Mouse (Mus musculus) forebrain, embryonic 11.5 days (tissue): Measurements from ENCODE around the gene Ifi214. TPM values are rescaled to one million over a fixed set of nuclear protein-coding genes. Genes with fewer than 3 reads are reported as not detected.
"Not testable (repeated sequence)": the region's sequence is repeated elsewhere in the genome, so short reads cannot be mapped to it uniquely, and the experiment has no call there.

Experiments
- ATAC-seq: fragments of 200-750 bp; cut with Nextera tagmentation; replicated peaks from 2 replicates; pipeline ENCODE4 v1.8.0; 2017; ENCODE audit warnings: moderate TSS enrichment; ENCODE audit not compliant: low FRiP score
- DNase-seq: peaks from one replicate; pipeline ENCODE4 v3.0.0-alpha.2; 2017; ENCODE audit warnings: low spot score
- H3K27ac ChIP-seq: fragments of 300-500 bp; sonication (generic); 2 replicates; pipeline ENCODE4 v1.5.1; 2014; ENCODE audit warnings: low read depth, low read length
- H3K27me3 ChIP-seq: fragments of 300-500 bp; sonication (generic); 2 replicates; pipeline ENCODE4 v1.6.1; 2014; ENCODE audit warnings: mild to moderate bottlenecking, low read length, mixed read lengths; ENCODE audit not compliant: control insufficient read depth, insufficient read depth
- H3K36me3 ChIP-seq: fragments of 300-500 bp; sonication (generic); 2 replicates; pipeline ENCODE4 v1.6.1; 2014; ENCODE audit warnings: mild to moderate bottlenecking, low read length, moderate library complexity, mixed read lengths; ENCODE audit not compliant: control insufficient read depth, insufficient read depth
- H3K4me1 ChIP-seq: fragments of 300-500 bp; sonication (generic); replicated peaks from 2 replicates; pipeline ENCODE4 v1.6.1; 2014; ENCODE audit warnings: low read length, mixed read lengths; ENCODE audit not compliant: control insufficient read depth, insufficient read depth
- H3K4me2 ChIP-seq: fragments of 300-500 bp; sonication (generic); 2 replicates; pipeline ENCODE4 v1.6.1; 2014; ENCODE audit warnings: low read depth, mild to moderate bottlenecking, low read length, moderate library complexity, mixed read lengths; ENCODE audit not compliant: severe bottlenecking
- H3K4me3 ChIP-seq: fragments of 300-500 bp; sonication (generic); 2 replicates; pipeline ENCODE4 v1.5.1; 2014; ENCODE audit warnings: low read depth, low read length
- H3K9ac ChIP-seq: fragments of 300-500 bp; sonication (generic); 2 replicates; pipeline ENCODE4 v1.6.1; 2014; ENCODE audit warnings: low read length
- H3K9me3 ChIP-seq: fragments of 300-500 bp; sonication (generic); 2 replicates; pipeline ENCODE4 v1.6.1; 2016; ENCODE audit warnings: low read length, mixed read lengths; ENCODE audit not compliant: control insufficient read depth
- WGBS: fragments of 180-500 bp; shearing (Covaris S2); extraction: QIAGEN DNeasy Blood & Tissue Kit; methylation state at CpG from one replicate; pipeline ENCODE4 v1.1.7; 2014; 5-methylcytosine and 5-hydroxymethylcytosine counted together
- polyA plus RNA-seq: library from polyadenylated mRNA; unstranded; fragments of >200 nt; fragmentation: Nextera tagmentation; extraction: Ambion mirVana; gene quantifications from 2 replicates; pipeline ENCODE4 v1.2.1, GENCODE M21; 2014

Ifi214 gene
- not detected in 2 replicates for polyA plus RNA-seq

GRCm38 (mm10) chr1:173535791-173536190, at the start of gene Ifi214:
Gene Ifi214 (minus strand): TSS chr1:173535957.
- WGBS: 96% methylated on average over 3 of the region's 3 CpGs
- H3K4me2 ChIP-seq, H3K27ac ChIP-seq, H3K27me3 ChIP-seq, ATAC-seq, H3K9me3 ChIP-seq, DNase-seq, H3K4me3 ChIP-seq, H3K4me1 ChIP-seq, H3K9ac ChIP-seq, H3K36me3 ChIP-seq: not testable (repeated sequence)

- ATAC-seq: no peak
- H3K4me2 ChIP-seq: no peak overlapping the region
- no peak overlapping the region for H3K27ac ChIP-seq
- no peak for DNase-seq
- no peaks in the 10 kb centered on the region for H3K27me3 ChIP-seq
- H3K4me3 ChIP-seq: no peak overlapping the region
- H3K9me3 ChIP-seq: no peaks in the 10 kb centered on the region; the same call in 1 of the 2 replicates
- WGBS: 93% methylated on average over 26 of the region's 26 CpGs
- no peaks in the 10 kb centered on the region for H3K36me3 ChIP-seq
- no peak overlapping the region for H3K9ac ChIP-seq
- no peaks in the 10 kb centered on the region for H3K4me1 ChIP-seq
These were observed 44.3 kb upstream of the Ifi214 start for GRCm38 (mm10) chr1:173579921-173580585.

GRCm38 (mm10) chr1:173579079-173579478, 43.3 kb upstream of the Ifi214 start:
- H3K4me1 ChIP-seq: no peaks in the 10 kb centered on the region
- 91% methylated on average over 9 of the region's 9 CpGs for WGBS
- no peaks in the 10 kb centered on the region; the same call in 1 of the 2 replicates for H3K9me3 ChIP-seq
- no peak for DNase-seq
- no peak overlapping the region for H3K9ac ChIP-seq
- ATAC-seq: no peak
- no peak overlapping the region for H3K27ac ChIP-seq
- H3K4me2 ChIP-seq: no peak overlapping the region
- H3K27me3 ChIP-seq: no peaks in the 10 kb centered on the region
- no peak overlapping the region for H3K4me3 ChIP-seq
- H3K36me3 ChIP-seq: no peaks in the 10 kb centered on the region

GRCm38 (mm10) chr1:173550491-173551050, 14.8 kb upstream of the Ifi214 start:
- not testable (repeated sequence) for H3K27ac ChIP-seq, H3K9ac ChIP-seq, H3K27me3 ChIP-seq, H3K36me3 ChIP-seq, H3K4me3 ChIP-seq, H3K4me1 ChIP-seq, H3K4me2 ChIP-seq, H3K9me3 ChIP-seq, ATAC-seq, DNase-seq
- WGBS: 85% methylated on average over 5 of the region's 5 CpGs

- not testable (repeated sequence) for H3K4me1 ChIP-seq, H3K4me2 ChIP-seq, H3K27me3 ChIP-seq, H3K4me3 ChIP-seq, DNase-seq, H3K27ac ChIP-seq, H3K9me3 ChIP-seq, ATAC-seq, H3K9ac ChIP-seq, H3K36me3 ChIP-seq
- WGBS: 88% methylated on average over 3 of the region's 3 CpGs
These were observed 13.0 kb upstream of the Ifi214 start for GRCm38 (mm10) chr1:173548798-173549197.

GRCm38 (mm10) chr1:173521452-173521851, 14.3 kb downstream of the Ifi214 start:
- Histone ChIP-seq H3K27ac (no peak overlapping the region), H3K9me3 (no peaks in the 10 kb centered on the region), H3K4me1 (no peaks in the 10 kb centered on the region), H3K4me3 (no peak overlapping the region), H3K36me3 (no peaks in the 10 kb centered on the region), H3K27me3 (no peaks in the 10 kb centered on the region), H3K4me2 (no peak overlapping the region), H3K9ac (no peak overlapping the region)
- no peak for ATAC-seq
- no peak for DNase-seq

- not testable (repeated sequence) for H3K27me3 ChIP-seq, H3K4me3 ChIP-seq, H3K4me2 ChIP-seq, H3K27ac ChIP-seq, H3K9me3 ChIP-seq, ATAC-seq, H3K9ac ChIP-seq, H3K36me3 ChIP-seq, DNase-seq, H3K4me1 ChIP-seq
- WGBS: 93% methylated on average over 2 of the region's 2 CpGs
These were observed 25.2 kb downstream of the Ifi214 start for GRCm38 (mm10) chr1:173510595-173510994.

GRCm38 (mm10) chr1:173491483-173491882, 44.3 kb downstream of the Ifi214 start:
- H3K27me3 ChIP-seq, H3K36me3 ChIP-seq, H3K4me2 ChIP-seq, H3K9me3 ChIP-seq, H3K27ac ChIP-seq, DNase-seq, ATAC-seq, H3K4me1 ChIP-seq, H3K9ac ChIP-seq, H3K4me3 ChIP-seq: not testable (repeated sequence)
